ENCODE assay signal across 8 mouse cellular contexts in the genomic region with DNA sequence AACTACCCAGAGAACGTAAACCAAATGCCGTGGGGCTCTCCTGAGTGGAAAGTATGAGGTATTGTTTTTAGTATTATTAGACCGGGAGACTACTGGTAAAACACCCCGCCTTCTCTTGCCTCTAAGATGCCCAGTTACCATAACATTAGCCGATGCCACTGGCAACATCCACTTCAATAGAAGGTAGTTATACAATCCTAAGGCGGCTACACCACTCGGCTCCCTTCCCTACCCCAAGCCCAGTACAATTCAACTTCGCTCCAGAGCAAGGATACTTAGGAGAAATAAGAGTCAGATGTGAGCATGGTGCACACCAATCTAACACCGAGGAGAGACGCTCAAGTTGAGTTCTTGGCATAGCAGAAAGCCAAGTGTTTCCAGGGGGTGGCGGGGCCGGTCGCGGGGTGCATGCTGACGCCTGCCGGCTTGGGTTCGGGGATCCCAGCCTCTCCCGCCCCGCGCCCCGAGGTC. TPM values are rescaled to one million over a fixed set of nuclear protein-coding genes. Genes with fewer than 3 reads are reported as not detected.
DNase-seq lines count a peak whose midpoint lies in the region; ATAC-seq and TF ChIP-seq lines count a peak whose summit lies in the region.

No protein-coding gene starts in this region.

- TF ChIP-seq CTCF in lung, adult 2 months (IDR thresholded peaks at IDR 0.05; ENCODE audit: insufficient read depth, low read length): no peak

- peak overlapping the region; percentile 82 for H3K4me3 ChIP-seq in lung, adult 2 months (replicated peaks; ENCODE audit: extremely low read depth, low read depth, low read length)
- peak overlapping the region; percentile 71 for H3K4me3 ChIP-seq in heart, embryonic 15.5 days
- H3K4me3 ChIP-seq in liver, embryonic 16.5 days (ENCODE audit: low read depth, low read length): peak overlapping the region; percentile 54

- 3% methylated on average over 21 of the region's 21 CpGs for WGBS in lung, adult 2 months
- WGBS in heart, embryonic 15.5 days: 3% methylated on average over 21 of the region's 21 CpGs
- WGBS in liver, embryonic 16.5 days (ENCODE audit: insufficient replicate concordance): 5% methylated on average over 21 of the region's 21 CpGs

- no peaks in the 10 kb centered on the region for H3K9me3 ChIP-seq in heart, embryonic 15.5 days (replicated peaks)
- H3K9me3 ChIP-seq in liver, embryonic 16.5 days (replicated peaks; ENCODE audit: control insufficient read depth, low read length): no peaks in the 10 kb centered on the region

- peak; percentile 71 for DNase-seq in lung, adult 2 months
- DNase-seq in lung, postnatal 14 days: no peak
- peak; percentile 44 for DNase-seq in yolk sac, embryonic 10.5 days (ENCODE audit: low spot score)
- DNase-seq in right cerebral cortex, postnatal 4 days: no peak
- no peak for DNase-seq in layer of hippocampus, adult 11-12 months (ENCODE audit: low spot score)

- H3K27ac ChIP-seq in heart, embryonic 15.5 days: peak overlapping the region; percentile 50; the same call in 1 of the 2 replicates
- no peak overlapping the region for H3K27ac ChIP-seq in liver, embryonic 16.5 days (ENCODE audit: low read length)

- peak overlapping the region; percentile 70 for H3K9ac ChIP-seq in heart, embryonic 15.5 days
- no peak overlapping the region for H3K9ac ChIP-seq in liver, embryonic 16.5 days (ENCODE audit: low read depth, low read length)

- H3K36me3 ChIP-seq in heart, embryonic 15.5 days: no peaks in the 10 kb centered on the region
- H3K36me3 ChIP-seq in liver, embryonic 16.5 days (ENCODE audit: control insufficient read depth, insufficient read depth): no peaks in the 10 kb centered on the region

- peak overlapping the region; percentile 96 for H3K4me2 ChIP-seq in heart, embryonic 15.5 days
- H3K4me2 ChIP-seq in liver, embryonic 16.5 days (ENCODE audit: low read depth, low read length): peak overlapping the region; percentile 60

- no peak; the same call in 1 of the 2 replicates for TF ChIP-seq POLR2A in lung, adult 2 months (IDR thresholded peaks at IDR 0.05; ENCODE audit: borderline replicate concordance, extremely low read depth, low read depth, low read length)

- peaks cover 43% of the 10 kb centered on the region for H3K27me3 ChIP-seq in heart, embryonic 15.5 days
- peaks cover 44% of the 10 kb centered on the region for H3K27me3 ChIP-seq in liver, embryonic 16.5 days (ENCODE audit: control insufficient read depth, insufficient read depth, low read depth, low read length)

- ATAC-seq in activated CD4-positive, CD25-positive, alpha-beta regulatory T cell, adult 4 months: peak; percentile 42
- no peak for ATAC-seq in heart, embryonic 15.5 days (replicated peaks; ENCODE audit: insufficient number of reproducible peaks, insufficient read depth, low FRiP score, low read depth)
- ATAC-seq in liver, embryonic 16.5 days (ENCODE audit: low read depth): no peak

- H3K4me1 ChIP-seq in lung, adult 2 months (ENCODE audit: control insufficient read depth, insufficient read depth, low read length): 0 out of 2 replicates have a peak, but pooled peaks cover 2% of the 10 kb centered on the region
- peaks cover 32% of the 10 kb centered on the region for H3K4me1 ChIP-seq in heart, embryonic 15.5 days (replicated peaks)
- H3K4me1 ChIP-seq in liver, embryonic 16.5 days (ENCODE audit: control insufficient read depth, low read depth, low read length): peaks cover 6% of the 10 kb centered on the region

RNA-seq across cellular contexts. Expression of gene Dusp14, which starts 1.3 kb away (rescaled TPM):
- 70.3 and 122 TPM in 2 replicates for polyA plus RNA-seq in lung, adult 2 months (2012; rRNA removed)
- polyA plus RNA-seq in activated CD4-positive, CD25-positive, alpha-beta regulatory T cell, adult 4 months (2017; shearing (Covaris generic)): 10 to 100 TPM; 11.4 to 17.0 TPM
- 4.3 and 8.9 TPM in 2 replicates for polyA plus RNA-seq in heart, embryonic 15.5 days (2015; fragmentation: Nextera tagmentation; extraction: Ambion mirVana)
- polyA plus RNA-seq in liver, embryonic 16.5 days (2015; fragmentation: Nextera tagmentation; extraction: Ambion mirVana): 1.5 and 1.8 TPM in 2 replicates

Comparison
In these comparisons a context has a peak if more than half of its experiments do, and no peak if none do; other contexts are left out.
1. DNase-seq: peak in lung, adult 2 months (single experiment) and yolk sac, embryonic 10.5 days (single experiment); none in lung, postnatal 14 days (single experiment), right cerebral cortex, postnatal 4 days (single experiment) and layer of hippocampus, adult 11-12 months (single experiment).
2. Peak in every context shown above with its lines, with median percentiles within 50 percentile points of each other: H3K4me3 ChIP-seq.